Mouse (Mus musculus) liver, embryonic 14.5 days (tissue): ENCODE measurements at regions not wholly inside any gene's neighbourhood (a gene's known extent, or its start where the extent isn't known, plus 50 kb on each side); places are given as distances from the start of the nearest gene placed in this dataset.

Experiments
- ATAC-seq: fragments of 200-750 bp; cut with Nextera tagmentation; 2 replicates; pipeline ENCODE4 v1.8.0; 2017; ENCODE audit warnings: moderate number of reproducible peaks, mild to moderate bottlenecking, moderate library complexity; ENCODE audit not compliant: insufficient read depth
- DNase-seq, 3 experiments: peaks; one replicate each; pipeline ENCODE4 v3.0.0-alpha.2; 2012 to 2013; ENCODE audit warnings: low read depth in 3 of 3, low spot score in 3 of 3
- H3K27ac ChIP-seq: fragments of 300-500 bp; sonication (generic); 2 replicates; pipeline ENCODE4 v1.5.1; 2014; ENCODE audit warnings: moderate library complexity, mild to moderate bottlenecking, control low read depth, inconsistent platforms
- H3K27me3 ChIP-seq: fragments of 300-500 bp; sonication (generic); 2 replicates; pipeline ENCODE4 v1.6.1; 2014; ENCODE audit warnings: mild to moderate bottlenecking, low read length, moderate library complexity; ENCODE audit not compliant: control insufficient read depth, insufficient read depth
- H3K36me3 ChIP-seq: fragments of 300-500 bp; sonication (generic); replicated peaks from 2 replicates; pipeline ENCODE4 v1.6.1; 2014; ENCODE audit warnings: low read depth; ENCODE audit not compliant: control insufficient read depth, insufficient read depth
- H3K4me1 ChIP-seq, 2 experiments: fragments of 200-500 bp in 1 of 2; fragments of 300-500 bp in 1 of 2; sonication (generic) in 1 of 2; replicated peaks; 2 replicates each; pipeline ENCODE4 v1.6.1; 2012 to 2014; ENCODE audit warnings: antibody characterized with exemption in 1 of 2, inconsistent platforms in 1 of 2, low read length in 1 of 2; ENCODE audit not compliant: control insufficient read depth in 2 of 2, insufficient read depth in 2 of 2
- H3K4me2 ChIP-seq: fragments of 300-500 bp; sonication (generic); 2 replicates; pipeline ENCODE4 v1.6.1; 2014; ENCODE audit warnings: low read depth, mild to moderate bottlenecking, control low read depth, moderate library complexity
- H3K4me3 ChIP-seq, 2 experiments: fragments of 200-500 bp in 1 of 2; fragments of 300-500 bp in 1 of 2; sonication (generic) in 1 of 2; 2 replicates each; pipeline ENCODE4 v1.5.1; 2012 to 2014; ENCODE audit warnings: low read depth in 2 of 2, low read length in 2 of 2, mild to moderate bottlenecking in 2 of 2, control low read depth in 1 of 2, inconsistent platforms in 1 of 2, moderate library complexity in 1 of 2; ENCODE audit not compliant: insufficient read depth in 1 of 2
- H3K9ac ChIP-seq: fragments of 300-500 bp; sonication (generic); replicated peaks from 2 replicates; pipeline ENCODE4 v1.6.1; 2014; ENCODE audit warnings: mild to moderate bottlenecking, control low read depth, moderate library complexity
- H3K9me3 ChIP-seq: fragments of 300-500 bp; sonication (generic); 2 replicates; pipeline ENCODE4 v1.6.1; 2016; ENCODE audit warnings: low read length, mixed read lengths; ENCODE audit not compliant: control insufficient read depth
- CTCF ChIP-seq: IDR thresholded peaks from 2 replicates; pipeline ENCODE4 v1.5.1; 2016; ENCODE audit warnings: antibody characterized with exemption, low read depth, control low read depth
- EP300 ChIP-seq: IDR thresholded peaks from 2 replicates; pipeline ENCODE4 v1.6.1; 2016; ENCODE audit warnings: antibody characterized with exemption, low read depth
- WGBS: fragments of 180-500 bp; shearing (Covaris S2); extraction: QIAGEN DNeasy Blood & Tissue Kit; methylation state at CpG from one replicate; pipeline ENCODE4 v1.1.7; 2014; ENCODE audit not compliant: insufficient replicate concordance; 5-methylcytosine and 5-hydroxymethylcytosine counted together

DNA sequence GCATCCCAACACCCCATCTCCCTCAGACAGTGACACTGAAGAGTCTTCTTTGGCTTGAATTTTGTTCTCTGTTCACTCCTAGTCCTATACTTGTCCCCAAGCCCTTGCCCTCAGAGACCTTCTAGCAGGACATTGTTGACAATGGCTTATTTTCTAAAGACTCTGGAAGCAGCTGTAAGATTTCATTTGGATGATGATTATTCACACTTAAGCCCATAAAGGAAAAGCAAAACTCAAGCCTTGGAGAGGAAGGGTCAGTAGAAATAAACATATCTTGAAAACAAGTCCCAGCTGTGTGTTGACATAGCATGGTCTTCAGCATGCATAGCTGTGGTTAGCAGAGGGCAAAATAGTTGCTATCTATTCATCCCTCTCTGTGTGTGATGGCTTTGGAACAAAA is 59.9 kb upstream of the Cdh11 start:
- DNase-seq (no peak), ATAC-seq (no peak)
- TF ChIP-seq EP300 (no peak), CTCF (no peak)
- Histone ChIP-seq H3K27ac (no peak overlapping the region), H3K4me2 (no peak overlapping the region), H3K4me3 (no peak overlapping the region), H3K9ac (no peak overlapping the region), H3K27me3 (no peaks in the 10 kb centered on the region), H3K4me1 (no peaks in the 10 kb centered on the region), H3K36me3 (no peaks in the 10 kb centered on the region), H3K9me3 (no peaks in the 10 kb centered on the region)

DNA sequence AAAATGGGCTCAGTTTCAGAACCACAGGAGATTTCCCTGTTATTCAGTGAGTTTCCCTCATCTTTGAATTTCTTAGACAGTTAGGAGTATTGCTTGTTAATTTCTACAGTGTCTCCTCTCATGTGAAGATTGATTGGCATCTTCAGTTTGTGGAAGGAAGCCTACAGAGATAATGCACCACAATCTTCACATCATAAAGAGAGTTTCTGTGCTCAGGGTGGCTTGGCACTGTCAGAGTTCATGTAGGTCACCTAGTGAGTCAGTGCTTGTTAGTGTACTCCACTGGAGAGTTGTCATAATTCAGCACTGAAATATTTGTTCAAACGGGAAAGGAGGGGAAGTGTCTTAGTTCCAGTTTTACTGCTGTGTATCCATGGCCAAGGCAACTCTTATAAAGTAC is 74.6 kb upstream of the Cdh11 start:
- no peak for ATAC-seq
- WGBS, result 52% methylated on average over 1 of the region's 1 CpGs

DNA sequence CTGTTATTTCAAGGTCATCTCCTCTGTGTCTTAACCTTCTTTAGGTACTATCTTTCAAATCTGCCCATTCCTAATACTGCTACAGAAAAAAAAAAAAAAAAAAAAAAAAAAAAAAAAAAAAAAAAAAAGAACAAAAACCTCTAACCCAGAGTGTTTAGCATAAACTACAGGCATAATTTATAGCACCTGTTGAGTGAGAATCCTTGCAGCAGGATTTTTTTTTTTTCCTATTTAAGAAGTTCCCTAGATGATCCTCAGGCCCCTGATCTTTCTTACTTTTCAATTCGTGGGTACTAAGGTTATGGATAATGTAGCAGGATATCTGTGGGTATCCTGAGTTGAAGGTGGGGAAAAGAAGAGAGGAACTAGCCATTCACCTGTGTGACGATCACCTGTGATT is 114.1 kb upstream of the Cdh11 start:
- Histone ChIP-seq H3K36me3 (no peaks in the 10 kb centered on the region), H3K27me3 (no peaks in the 10 kb centered on the region), H3K9ac (no peak overlapping the region), H3K9me3 (no peaks in the 10 kb centered on the region), H3K4me3 (no peak overlapping the region), H3K27ac (no peak overlapping the region), H3K4me2 (no peak overlapping the region), H3K4me1 (no peaks in the 10 kb centered on the region)
- WGBS, result 41% methylated on average over 2 of the region's 2 CpGs
- ATAC-seq, result no peak
- TF ChIP-seq CTCF (no peak), EP300 (no peak)
- no peak for DNase-seq

More for the DNA sequence above, 74.6 kb upstream of the Cdh11 start:
- H3K27me3 ChIP-seq, result no peaks in the 10 kb centered on the region
- no peak overlapping the region for H3K4me2 ChIP-seq
- no peak overlapping the region for H3K9ac ChIP-seq
- no peak overlapping the region for H3K4me3 ChIP-seq
- H3K27ac ChIP-seq, result no peak overlapping the region
- TF ChIP-seq EP300 (no peak), CTCF (no peak)
- H3K36me3 ChIP-seq, result no peaks in the 10 kb centered on the region
- no peak for DNase-seq
- H3K4me1 ChIP-seq, result no peaks in the 10 kb centered on the region
- H3K9me3 ChIP-seq, result no peaks in the 10 kb centered on the region

DNA sequence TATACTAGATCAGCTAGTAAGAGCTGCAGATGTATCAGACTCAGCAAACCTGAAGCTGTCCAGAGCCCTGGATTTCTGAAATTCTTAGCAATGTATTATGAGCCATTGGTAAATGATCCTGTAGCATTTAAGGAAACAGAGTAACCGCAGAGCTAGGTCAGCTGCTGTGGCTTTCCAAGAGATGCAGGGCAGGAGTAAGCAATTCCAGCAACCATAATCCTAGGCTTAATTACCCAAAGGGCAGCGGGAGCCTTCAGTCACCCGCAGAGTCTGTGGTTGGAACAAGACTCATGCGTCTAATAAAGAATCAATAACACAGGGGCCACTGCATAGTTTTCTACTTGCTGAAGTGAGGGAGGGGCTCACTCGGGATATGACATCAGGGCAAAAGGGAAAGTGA is 115.2 kb upstream of the Cdh11 start:
- H3K9me3 ChIP-seq, result no peaks in the 10 kb centered on the region
- H3K27ac ChIP-seq, result no peak overlapping the region
- no peaks in the 10 kb centered on the region for H3K36me3 ChIP-seq
- H3K4me2 ChIP-seq, result no peak overlapping the region
- WGBS, result 62% methylated on average over 5 of the region's 5 CpGs
- DNase-seq (no peak), ATAC-seq (no peak)
- no peaks in the 10 kb centered on the region for H3K27me3 ChIP-seq
- TF ChIP-seq CTCF, result no peak
- no peak for TF ChIP-seq EP300
- H3K9ac ChIP-seq, result no peak overlapping the region
- H3K4me3 ChIP-seq, result no peak overlapping the region
- no peaks in the 10 kb centered on the region for H3K4me1 ChIP-seq

DNA sequence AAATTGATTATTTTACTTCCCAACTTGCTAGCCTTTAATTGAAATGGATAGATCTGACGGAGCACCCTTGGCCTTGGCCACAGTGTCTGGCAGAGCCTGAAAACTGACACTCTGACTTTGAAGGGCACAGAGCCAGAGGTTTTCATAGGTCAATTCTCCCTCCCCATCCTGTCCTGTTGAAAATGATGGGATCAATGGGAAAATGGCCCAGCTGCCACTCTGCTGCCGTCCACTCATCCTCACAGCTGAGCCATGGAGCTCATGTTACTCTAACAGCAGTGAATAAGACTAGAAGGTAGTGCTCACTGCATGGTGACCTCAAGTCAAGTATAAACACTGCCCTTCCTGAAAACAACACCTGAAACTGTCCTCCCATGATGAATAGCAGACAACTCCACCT is 122.0 kb upstream of the Cdh11 start:
- ATAC-seq, result no peak
- Histone ChIP-seq H3K9ac (no peak overlapping the region), H3K27me3 (no peaks in the 10 kb centered on the region), H3K4me3 (no peak overlapping the region), H3K36me3 (no peaks in the 10 kb centered on the region), H3K4me2 (no peak overlapping the region), H3K4me1 (no peaks in the 10 kb centered on the region), H3K9me3 (no peaks in the 10 kb centered on the region), H3K27ac (no peak overlapping the region)
- no peak for DNase-seq
- WGBS, result 42% methylated on average over 2 of the region's 2 CpGs
- no peak for TF ChIP-seq EP300
- no peak for TF ChIP-seq CTCF

DNA sequence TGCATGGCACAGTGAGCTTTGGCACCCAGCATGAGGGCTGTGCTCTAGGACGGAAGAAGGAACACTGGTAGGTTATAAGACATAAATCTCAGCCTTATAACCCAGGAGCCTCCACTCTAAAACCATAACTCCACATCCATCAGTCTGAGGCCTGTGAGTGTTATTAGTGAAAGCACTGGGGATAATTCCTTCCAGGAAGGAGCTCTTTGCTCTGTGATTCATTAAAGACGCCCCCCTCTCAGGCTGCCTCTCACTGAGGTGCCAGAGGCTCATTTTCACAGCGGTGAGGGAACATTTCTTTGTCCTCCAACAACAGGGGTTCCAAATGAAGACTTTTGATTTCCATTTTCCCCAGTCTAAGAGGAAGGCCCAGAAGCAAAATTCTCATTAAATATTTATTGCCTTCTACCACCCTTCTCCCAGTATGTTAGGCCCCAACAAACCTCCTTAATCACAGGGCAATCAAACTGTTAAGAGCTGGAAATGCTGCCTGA is 145.9 kb upstream of the Cdh11 start:
- no peaks in the 10 kb centered on the region for H3K4me1 ChIP-seq
- H3K4me3 ChIP-seq, result no peak overlapping the region
- ATAC-seq, result no peak
- no peaks in the 10 kb centered on the region for H3K27me3 ChIP-seq
- 39% methylated on average over 3 of the region's 3 CpGs for WGBS
- no peaks in the 10 kb centered on the region for H3K9me3 ChIP-seq
- DNase-seq, result no peak
- H3K27ac ChIP-seq, result no peak overlapping the region
- TF ChIP-seq EP300 (no peak), CTCF (no peak)
- no peak overlapping the region for H3K4me2 ChIP-seq
- H3K9ac ChIP-seq, result no peak overlapping the region
- H3K36me3 ChIP-seq, result no peaks in the 10 kb centered on the region
